Mouse (Mus musculus) lung, postnatal 10 days (tissue): ENCODE results near the gene Prrt2.

Source experiments
- DNase-seq: peaks from one replicate; pipeline ENCODE4 v3.0.0; 2021

The Prrt2 gene

DNA sequence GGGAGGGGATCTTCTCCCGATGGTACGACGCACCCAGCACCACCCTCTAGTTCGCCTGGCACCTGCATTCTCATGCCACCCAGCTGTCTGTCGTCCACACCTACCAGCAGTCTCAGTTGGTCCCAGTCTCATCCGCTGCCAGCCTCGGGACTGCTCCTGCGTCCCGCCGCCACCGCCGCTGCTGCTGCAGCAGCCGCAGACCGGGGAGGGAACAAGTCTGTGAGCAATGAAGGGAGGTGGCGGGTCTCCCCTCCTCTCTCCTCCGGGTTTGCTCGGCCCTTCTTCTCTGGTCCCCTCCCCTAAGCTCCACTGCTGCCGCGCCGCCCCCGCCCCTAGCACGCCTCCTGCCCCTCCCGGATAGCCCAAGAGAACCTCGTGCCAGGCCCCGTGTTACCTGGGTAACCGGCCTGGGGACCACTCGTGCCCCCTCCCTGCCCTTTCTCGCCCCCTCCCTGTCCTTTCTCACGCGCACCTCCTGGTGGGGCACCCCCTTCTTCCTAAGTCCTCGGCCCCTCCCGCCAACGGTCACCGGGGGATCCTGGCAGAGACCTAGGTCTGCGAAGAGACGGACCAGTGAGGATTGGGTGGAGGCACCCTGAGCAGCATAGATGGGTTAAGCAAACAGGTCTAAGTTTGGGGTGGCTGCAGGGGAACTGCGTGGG is at the start of gene Prrt2, which contains the start of gene Gm42742:
TSS of gene Prrt2 (minus strand) at position 311 of the 662 bp plus-strand sequence.
TSS of gene Gm42742 (minus strand) at position 197 of the 662 bp plus-strand sequence.
- peak; percentile 69 for DNase-seq

DNA sequence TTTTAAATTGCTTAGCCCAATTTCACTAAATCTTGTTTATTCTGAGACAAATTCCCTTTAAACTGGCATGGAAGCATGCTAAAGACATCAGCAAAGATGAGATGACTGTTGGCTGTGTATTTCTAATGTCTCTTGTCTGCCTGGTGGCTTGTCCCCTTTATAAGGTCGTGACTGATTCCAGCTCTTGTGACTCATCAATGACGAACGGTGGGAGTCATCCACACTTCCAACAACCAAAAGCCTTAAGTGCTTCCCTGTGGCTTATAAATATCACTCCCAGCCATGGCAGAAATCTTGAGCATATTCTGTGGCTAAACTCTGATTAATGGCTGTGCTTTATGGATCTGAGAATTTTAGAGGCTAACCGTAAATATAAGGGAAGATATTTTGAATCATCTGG is 45.3 kb upstream of the Prrt2 start:
- no peak for DNase-seq

DNA sequence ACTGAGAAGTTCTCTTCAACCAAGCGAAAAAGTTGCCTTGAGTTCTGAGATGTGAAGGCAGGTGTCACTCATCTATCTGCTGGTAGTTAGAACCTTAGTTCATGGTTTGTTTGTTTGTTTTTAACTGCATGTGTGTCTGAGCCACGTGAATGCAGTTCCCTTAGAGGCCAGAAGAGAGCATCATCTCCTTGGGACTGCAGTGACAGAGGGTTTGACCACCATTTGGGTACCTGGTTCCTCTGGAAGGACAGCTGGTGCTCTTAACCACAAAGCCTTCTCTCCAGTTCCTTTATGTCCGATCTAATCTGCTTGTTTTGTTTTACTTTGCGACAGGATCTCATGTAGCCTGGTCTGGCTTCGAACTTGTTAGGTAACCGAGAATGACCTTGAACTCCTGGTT is 44.5 kb upstream of the Prrt2 start:
- no peak for DNase-seq

DNA sequence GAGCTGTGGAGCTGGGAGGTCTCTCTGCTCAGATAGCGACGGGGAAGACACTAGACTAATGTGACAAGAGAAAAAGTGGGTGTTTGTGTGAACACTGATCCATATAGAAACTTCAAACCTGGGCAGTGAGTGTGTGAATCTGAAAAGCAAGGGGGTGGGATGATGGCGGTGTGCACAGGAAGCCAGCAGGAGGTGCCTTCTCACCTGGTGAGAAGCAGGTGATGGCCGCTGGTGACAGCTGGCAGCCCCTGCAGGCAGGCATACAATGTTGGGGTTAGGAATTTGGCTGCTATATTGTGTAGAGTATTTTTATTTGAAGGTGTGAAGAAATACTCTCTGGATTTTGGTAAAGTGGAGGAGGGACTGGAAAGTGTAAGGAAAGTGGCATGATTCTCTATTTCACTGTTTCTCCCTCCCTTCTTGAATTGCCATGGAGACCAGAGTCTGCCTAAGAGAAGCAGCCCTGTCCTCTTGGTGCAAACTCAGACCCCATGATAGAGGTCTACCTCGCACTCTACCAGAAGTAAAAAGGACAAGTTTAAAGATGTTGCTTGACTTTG is 34.1 kb upstream of the Prrt2 start:
- DNase-seq: no peak

DNA sequence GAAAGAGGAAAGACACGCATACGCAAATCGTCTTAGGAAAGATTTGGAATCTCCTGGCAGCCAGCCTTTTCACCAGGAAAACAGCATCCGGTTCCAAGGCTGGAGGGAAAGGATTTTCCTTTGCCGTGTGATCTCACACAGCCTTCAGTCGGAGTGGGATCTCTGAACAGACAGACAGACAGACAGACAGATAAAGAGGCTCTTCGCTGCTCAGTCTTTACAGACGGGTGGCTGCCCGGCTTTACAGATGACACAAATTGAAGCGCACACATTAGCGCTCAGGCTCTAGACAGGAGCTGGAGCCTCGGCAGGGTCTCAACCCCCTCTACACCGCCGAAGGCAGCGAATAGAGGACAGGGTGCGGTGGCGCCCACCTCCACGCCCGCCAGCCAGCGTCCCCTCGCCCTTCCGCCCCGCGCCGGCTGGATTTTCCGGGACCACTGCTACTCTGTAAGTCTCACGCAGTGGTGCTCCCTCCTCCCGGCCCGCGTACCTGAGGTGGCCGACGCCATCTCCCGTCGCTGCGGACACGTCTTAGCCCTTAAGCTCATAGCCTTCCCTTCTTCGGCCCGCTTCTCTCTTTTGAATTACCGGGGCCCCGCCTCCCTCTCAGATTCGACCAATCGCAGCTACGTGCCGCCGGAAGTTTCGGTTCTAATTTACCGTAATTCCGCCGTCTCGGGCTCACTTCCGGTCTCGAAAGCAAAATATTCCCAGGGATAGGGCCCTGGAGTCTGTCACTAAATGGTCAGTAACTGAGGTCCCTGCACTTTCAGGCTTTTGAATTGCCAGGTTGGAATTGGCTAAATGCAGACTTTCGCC is 21.1 kb upstream of the Prrt2 start, which contains the start of gene Kif22:
TSS of gene Kif22 (minus strand) at position 621 of the 822 bp plus-strand sequence.
- DNase-seq: peak; percentile 94

DNA sequence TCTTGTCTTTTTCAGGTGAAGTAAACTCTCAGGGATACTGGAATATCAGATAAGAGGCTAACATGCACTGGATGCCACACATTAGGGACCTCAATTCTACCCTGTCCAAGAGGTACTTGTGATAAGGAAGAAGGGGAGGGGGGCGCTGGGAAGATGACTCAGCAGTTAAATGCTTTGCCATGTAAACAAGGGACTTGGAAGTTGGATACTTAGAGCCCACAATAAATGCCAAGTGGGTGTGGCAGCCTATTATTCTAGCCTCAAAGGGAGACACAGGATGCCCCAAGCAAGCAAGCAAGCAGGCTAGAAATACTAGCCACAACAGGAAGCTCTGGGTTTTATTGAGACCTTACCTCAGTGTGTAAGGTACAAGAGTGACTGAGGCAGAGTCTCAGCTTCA is 10.2 kb upstream of the Prrt2 start:
- peak; percentile 34 for DNase-seq

DNA sequence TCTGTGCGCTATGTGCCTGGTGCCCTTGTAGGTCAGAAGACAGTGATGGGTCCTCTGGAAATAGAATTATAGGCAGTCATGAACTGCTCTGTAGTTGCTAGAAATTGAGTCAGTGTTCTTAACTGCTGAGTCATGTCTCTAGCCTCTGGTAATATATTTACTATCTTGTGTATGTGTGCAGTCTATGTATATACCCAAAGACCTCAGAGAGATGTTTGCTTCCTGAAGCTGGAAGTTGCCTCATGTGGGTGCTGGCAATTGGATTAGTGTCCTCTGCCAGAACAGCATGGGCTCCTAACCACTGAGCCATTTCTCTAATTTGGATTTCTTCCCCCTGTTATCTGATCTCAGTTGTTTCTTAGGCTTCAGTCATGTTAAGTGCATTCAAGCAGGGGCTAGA is 9.2 kb upstream of the Prrt2 start:
- no peak for DNase-seq

DNA sequence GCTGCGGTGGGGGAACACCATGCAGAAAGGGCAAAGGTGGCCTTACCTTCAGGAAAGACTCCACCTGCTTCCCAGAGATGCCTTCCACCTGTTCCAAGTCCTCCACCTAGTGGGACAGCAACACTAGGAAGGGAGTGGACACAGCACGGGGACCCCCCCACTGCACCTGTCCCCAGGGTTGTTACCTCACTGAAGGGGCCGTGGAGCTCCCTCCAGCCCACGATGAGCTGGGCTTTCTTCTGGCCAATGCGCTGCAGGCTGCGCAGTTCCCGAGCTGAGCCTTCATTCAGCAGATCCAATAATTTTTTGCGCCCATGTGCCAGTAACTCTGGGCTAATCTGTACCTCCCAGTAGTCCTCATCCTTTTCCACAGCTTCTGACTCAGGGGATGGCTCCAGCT is 6.9 kb upstream of the Prrt2 start:
- DNase-seq: no peak

DNA sequence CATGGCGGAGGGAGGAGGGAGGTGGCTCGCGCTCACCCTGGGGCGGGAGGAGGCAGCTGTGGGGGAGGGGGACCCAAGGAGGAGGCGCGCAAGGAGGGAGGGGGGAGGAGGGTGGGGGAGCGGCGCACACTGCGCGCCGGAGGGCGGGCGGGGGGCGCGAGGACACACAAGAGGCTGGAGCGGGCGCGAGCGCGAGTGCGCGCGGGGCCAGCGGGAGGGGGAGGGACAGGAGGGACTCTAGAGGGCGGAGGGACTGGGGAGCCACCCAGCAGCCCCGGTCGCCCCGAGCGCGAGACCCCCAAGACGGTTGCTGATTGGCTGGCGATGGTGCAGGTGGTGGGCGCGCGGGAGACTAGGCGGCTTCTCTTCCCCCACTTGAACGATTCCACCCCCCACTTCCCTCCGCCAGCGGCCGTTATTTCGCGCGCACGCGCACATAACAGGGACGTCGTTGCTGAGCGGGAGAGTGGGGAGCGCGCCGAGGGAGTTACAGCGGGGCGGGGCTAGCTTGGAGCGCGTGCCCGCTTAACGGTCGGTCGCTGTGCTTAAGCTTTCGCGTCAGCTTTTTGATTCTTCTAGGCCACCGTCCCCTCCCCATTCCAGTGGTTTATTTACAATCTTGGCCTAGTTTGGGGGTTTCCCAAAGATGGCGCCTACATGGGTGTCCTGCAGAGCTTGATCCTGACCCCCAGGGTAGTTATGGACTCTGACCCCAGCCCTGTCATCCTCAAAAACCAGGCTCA is 6.1 kb upstream of the Prrt2 start, which contains the start of gene Maz:
TSS of gene Maz (minus strand) at position 54 of the 743 bp plus-strand sequence.
- peak; percentile 100 for DNase-seq

DNA sequence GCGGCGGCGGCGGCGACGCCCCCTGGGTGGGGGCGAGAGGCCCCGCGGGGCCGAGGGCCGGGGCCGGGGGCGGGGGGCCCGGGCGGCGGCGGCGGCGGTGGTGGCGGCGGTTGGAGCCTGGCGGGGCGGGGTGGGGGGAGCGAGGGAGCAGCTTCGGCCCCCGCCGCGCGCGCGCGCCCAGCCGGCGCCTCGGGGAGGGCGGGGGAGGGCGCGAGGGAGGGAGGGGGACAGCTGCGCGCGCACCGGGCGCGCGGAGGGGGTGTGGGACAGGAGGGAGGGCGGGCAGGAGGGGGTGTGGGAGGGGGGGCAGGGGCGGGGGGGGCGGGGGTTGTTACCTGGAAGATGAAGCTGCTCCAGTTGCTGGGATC is 5.6 kb upstream of the Prrt2 start:
- DNase-seq: no peak

DNA sequence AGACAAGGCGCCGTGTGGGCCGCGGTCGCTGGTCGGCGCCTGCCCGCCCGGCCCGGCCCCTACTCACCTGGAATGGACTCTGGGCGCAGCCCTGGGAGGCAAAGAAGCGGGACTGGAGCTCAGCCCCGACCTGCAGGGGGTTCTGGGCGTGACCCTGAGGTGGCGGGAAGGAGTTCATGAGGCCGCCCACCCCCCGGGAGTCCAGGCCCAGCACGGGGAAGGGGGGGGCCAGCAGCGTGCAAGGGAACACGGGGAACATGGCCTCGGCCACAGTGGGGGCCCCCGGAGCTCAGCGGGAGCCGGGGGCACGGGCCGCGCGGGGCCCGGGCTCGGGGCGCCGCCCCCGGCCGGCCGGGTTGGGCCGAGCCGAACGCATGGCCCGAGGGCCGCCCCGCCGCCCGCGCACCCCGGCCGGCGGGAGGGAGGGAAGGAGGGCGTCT is 5.2 kb upstream of the Prrt2 start:
- peak; percentile 78 for DNase-seq

DNA sequence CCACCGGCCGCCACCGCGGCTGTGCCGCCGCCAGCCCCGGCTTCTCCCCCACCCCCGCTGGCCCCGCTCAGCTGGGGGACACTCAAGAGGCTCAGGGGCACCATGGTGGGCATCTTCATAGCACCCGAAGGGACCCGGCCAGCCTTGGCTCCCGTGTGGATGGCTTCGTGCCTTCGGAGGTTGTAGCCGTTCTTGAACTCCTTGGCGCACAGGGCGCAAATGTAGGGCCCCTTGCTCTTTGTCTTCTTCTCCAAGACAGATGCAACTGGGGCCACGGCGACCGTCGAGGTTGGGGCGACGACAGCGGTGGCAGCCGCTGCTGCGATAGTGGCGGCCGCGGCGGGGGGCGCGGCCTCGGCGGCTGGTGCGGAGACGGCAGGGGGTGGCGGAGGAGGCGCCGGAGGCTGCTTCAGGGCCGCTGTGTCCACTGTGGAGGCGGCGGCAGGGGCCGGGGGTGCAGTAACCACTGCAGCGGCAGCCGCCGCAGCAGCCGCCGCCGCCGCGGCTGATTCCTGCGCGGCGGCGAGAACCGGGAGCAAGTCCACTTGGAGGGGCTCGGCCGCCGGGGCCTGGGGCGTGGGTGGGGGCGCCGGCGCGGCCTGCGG is 4.6 kb upstream of the Prrt2 start:
- peak; percentile 64 for DNase-seq

DNA sequence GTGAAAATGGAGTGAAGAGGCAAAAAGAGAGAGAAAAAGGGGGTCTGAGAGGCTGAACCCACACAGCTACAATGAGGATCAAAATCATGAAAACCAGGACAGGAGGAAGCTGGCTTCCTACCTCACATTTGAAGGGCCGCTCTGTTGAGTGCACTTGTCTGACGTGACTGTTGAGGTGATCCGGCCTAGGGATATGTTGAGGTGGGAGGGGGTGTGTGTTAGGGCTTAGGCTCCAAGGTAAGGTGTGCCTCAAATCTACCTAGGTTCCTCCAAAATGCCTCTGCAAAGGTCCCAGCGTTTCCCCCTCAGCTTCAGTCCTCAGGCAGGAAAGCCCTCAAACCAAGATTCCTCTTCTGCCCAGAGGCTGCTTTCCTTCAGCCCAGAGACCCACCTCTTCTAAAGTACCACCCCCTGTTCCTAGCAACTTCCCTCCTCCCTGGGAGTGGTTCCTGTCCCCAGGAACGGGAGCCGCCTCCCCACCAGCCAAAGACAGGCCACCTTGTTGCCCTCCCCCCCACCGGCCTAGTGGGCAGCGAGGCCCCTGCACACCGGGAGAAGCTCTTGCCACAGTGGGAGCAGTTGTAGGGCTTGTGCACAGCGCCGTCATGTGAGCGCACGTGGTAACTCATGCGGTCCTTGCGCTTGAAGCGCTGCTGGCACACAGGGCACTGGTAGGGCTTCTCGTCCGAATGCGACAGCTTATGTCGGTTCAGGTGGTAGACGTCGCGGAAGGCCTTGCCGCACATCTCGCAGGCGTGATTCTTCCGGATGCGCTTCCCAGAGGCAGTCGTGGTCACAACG is 3.9 kb upstream of the Prrt2 start:
- DNase-seq: peak; percentile 91

DNA sequence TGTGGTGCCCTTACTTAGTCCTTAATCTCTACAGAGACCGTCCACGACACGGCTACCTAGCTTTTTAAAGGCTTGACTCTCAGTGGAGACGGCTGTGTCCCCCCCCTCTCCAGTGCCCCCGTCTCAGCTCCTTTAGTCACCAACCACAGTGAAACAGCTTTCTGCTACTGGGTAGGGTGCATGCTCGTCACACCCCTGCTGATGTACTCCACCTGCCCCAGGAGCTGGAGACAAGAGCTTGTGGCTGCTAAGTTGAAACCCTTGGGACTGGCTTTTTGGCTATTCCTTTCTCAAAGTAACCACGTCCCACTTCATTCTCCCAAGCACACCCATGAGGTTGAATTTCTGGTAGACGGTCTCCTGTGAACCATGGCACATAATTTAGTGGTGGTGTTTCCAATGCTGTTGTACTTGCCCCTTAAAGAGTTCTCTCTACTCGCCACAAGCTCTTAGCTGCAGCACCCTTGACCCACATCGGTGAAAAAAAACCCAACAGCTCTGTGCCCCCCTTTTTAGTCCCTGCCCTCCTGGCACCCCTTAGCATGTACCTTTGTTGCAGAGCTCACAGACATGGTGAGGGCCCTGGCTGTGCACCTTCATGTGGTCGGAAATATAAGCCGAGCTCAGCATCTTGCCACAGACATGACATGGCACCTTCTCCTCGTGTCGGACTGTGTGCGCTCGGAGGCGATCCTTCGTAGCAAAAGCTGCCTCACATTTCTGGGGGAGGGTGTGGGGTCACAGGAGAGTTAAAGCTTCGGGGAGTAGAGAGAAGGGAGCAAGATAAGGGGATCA is 3.1 kb upstream of the Prrt2 start:
- no peak for DNase-seq

DNA sequence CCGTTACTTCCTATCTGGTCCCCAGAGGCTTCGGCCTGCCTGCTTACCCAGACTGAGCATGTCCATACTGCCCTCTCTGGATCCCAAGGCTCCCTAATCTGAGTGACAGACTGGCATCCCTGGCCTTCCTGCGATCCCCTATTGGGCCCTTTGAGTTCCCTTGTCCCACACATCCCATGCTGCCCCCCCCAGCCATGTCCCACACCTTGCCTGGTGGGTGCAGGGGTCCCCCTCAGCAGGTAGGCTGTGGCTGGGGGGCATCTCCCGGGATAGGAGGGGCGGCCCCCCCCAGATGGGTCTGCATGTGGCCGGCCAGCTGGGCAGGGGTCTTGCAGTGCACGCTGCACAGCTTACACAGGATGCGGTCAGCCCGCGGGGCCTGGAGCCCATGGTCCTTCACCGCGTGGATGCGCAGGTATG is 2.3 kb upstream of the Prrt2 start:
- DNase-seq: no peak

DNA sequence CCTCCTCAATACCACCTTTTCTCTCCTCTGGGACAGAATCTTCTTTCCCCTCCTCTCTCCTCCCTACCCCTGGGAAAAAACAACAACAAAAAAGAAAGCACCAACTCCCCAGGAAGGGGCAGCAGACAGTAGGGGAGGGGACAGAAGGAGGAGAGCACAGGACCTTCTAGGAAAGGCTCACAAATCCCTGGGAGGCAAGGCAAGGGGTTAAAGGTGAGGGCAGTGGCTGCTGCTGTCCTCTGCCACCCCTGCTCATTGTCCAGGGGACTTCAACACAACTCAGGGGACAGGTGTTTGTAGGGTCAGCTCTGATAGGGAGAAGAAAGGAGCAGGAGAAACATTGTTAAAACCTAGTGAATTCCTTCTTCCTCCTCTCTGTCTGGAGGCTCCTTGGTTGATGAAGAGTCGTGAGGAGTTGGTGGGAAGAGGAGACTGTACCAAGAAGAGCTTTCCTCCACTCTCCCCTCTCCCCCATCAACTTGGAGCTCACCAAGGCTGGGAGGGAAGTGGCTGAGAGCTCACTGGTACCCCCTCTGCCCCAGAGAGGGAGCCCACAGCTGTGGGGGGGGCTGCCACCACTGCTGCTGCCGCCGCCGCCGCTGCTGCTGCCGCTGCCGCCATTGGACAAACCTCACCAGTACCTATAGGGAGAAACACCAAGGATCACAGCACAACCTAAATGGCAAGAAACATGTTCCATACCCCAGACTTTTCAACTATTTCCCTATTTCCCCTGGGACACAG is 1.7 kb upstream of the Prrt2 start:
- DNase-seq: no peak

DNA sequence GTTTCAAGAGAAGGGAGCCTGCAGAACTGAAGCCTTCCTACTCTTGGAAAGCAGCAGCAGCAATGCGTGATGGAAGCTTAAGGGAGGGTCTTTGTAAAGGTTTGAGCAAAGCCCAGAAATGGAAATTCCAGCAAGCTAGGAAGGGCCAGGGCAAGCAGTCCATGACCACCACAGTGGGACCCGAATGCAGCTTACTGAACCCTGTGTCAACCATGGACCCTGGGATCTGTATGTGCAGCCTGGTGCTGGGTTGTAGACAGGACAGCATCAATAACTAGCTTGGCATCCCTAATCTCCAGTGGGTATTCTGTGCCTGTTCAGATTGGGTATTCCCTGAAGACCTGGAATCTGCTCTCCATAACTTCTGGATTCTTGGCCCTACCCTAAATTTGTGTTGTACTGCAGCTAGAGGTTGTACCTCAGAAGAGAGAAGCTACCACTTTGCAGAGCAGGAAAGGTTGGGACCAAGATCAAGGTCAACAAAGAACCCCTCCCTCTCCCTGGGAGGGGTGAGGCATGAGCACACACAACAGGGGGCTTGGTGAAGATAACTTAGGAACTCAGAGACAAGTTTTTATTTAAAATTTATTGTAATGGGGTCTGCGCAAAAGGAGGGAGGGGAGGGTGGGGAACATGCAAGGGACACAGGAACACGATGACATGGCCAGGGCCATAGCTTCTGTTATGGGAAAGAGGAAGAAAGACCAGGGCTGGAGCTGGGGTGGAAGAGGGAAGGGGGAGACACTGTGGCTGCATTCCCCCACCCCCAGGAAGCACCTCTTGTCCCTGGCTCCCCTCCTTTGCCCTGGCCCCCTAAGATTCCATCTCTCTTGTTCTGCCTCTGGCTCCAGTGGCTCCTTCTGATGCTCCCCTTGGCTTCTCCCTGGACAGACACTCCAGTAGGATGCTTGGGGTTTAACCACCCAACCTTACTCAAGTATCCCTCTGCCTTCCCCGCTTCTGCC is 834 bp upstream of the Prrt2 start:
- DNase-seq: no peak

DNA sequence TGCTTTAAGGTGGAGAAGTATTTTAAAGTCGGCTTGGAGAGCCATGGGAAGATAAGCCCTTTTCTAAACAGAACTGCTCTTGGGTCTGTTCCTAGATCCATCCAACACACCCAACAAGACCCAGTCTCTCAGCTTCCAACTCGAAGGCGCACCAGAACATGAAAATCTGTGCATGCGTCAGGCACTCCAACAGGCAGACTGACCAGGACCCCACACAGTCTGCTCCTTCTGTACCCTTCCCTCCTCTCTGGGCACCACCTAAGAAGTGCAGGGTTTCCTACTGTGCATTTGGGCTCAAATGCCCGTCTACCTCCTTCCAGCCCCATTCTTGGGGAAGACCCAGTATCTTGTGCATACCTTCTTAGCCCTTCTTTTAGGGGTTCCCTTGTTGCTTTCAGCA is 520 bp downstream of the Prrt2 start:
- DNase-seq: no peak

DNA sequence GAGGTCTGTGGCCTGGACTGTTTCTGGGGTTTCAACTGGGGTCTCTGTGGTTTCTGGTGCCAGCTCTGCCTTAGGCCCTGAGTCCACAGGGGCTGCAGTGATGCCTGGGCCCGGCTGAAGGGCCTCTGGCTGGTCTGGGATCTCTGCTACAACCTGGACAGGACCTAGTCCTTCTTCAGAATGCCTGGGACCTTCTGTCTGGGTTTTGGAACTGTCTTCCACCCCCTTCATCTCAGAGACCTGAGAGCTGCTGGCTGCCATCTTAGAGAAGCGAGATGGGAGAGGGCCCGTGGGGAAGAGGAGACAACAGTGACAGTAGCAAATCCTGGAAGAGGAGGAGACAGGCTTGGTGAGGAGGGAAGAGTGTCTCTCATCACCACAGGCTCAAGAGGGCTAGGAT is 980 bp downstream of the Prrt2 start:
- no peak for DNase-seq
